Mouse (Mus musculus) CH12.LX (cell line): ENCODE measurements around the gene Eps8l2. TPM values are rescaled to one million over a fixed set of nuclear protein-coding genes. Genes with fewer than 3 reads are reported as not detected.

Experiments
- DNase-seq: peaks from one replicate; pipeline ENCODE4 v3.0.0-alpha.2; 2013; ENCODE audit errors: extremely low read depth
- H3K27ac ChIP-seq: 2 replicates; pipeline ENCODE4 v1.5.1; 2012; ENCODE audit warnings: low read depth, mild to moderate bottlenecking, control low read depth, moderate library complexity; ENCODE audit not compliant: insufficient read depth
- H3K27me3 ChIP-seq: replicated peaks from 2 replicates; pipeline ENCODE3; 2012; ENCODE audit warnings: inconsistent platforms
- H3K36me3 ChIP-seq, 2 experiments: replicated peaks in 1 of 2; 2 replicates each; pipeline versions ENCODE3 to v1.6.1; 2012; ENCODE audit warnings: inconsistent platforms in 1 of 2, low read length in 1 of 2, mild to moderate bottlenecking in 1 of 2, mixed read lengths in 1 of 2, moderate library complexity in 1 of 2; ENCODE audit not compliant: control insufficient read depth in 1 of 2, insufficient read depth in 1 of 2
- H3K4me1 ChIP-seq, 2 experiments: 2 replicates each; pipeline ENCODE4 v1.6.1; 2012; ENCODE audit warnings: inconsistent platforms in 1 of 2, moderate library complexity in 1 of 2; ENCODE audit not compliant: insufficient read depth in 2 of 2, control insufficient read depth in 1 of 2
- H3K4me2 ChIP-seq: 2 replicates; pipeline ENCODE4 v1.6.1; 2012; ENCODE audit warnings: low read depth, mild to moderate bottlenecking, control low read depth; ENCODE audit not compliant: poor library complexity, insufficient read depth, severe bottlenecking
- H3K4me3 ChIP-seq, 3 experiments: fragments of 150-350 bp in 1 of 3; sonication (generic) in 1 of 3; replicated peaks in 1 of 3; 2 replicates each; pipeline versions ENCODE3 to v1.5.1; 2011 to 2012; ENCODE audit warnings: low read depth in 2 of 3, low read length in 2 of 3, mild to moderate bottlenecking in 2 of 3, moderate library complexity in 2 of 3, control low read depth in 1 of 3, improper control_type of control experiment in 1 of 3, inconsistent platforms in 1 of 3, mixed read lengths in 1 of 3; ENCODE audit not compliant: poor library complexity in 1 of 3
- H3K79me2 ChIP-seq: replicated peaks from 2 replicates; pipeline ENCODE4 v1.6.1; 2012; ENCODE audit warnings: mild to moderate bottlenecking, moderate library complexity; ENCODE audit not compliant: control insufficient read depth, poor library complexity, insufficient read depth, severe bottlenecking; ENCODE audit errors: extremely low read depth
- H3K9ac ChIP-seq: 2 replicates; pipeline ENCODE4 v1.6.1; 2012; ENCODE audit warnings: low read depth, mild to moderate bottlenecking, control low read depth, moderate library complexity; ENCODE audit not compliant: insufficient read depth
- H3K9me3 ChIP-seq: replicated peaks from 2 replicates; pipeline ENCODE3; 2012; ENCODE audit warnings: low read length, inconsistent platforms, mixed read lengths
- BHLHE40 ChIP-seq: IDR thresholded peaks from 2 replicates; pipeline ENCODE4 v1.6.1; 2011; ENCODE audit warnings: mild to moderate bottlenecking, low read depth, low read length, improper control_type of control experiment
- CHD1 ChIP-seq: IDR thresholded peaks from 2 replicates; pipeline ENCODE4 v1.6.1; 2012; ENCODE audit warnings: low read depth, low read length, improper control_type of control experiment, inconsistent platforms
- CHD2 ChIP-seq: IDR thresholded peaks from 2 replicates; pipeline ENCODE4 v1.6.1; 2011; ENCODE audit warnings: low read length, improper control_type of control experiment
- CTCF ChIP-seq, 2 experiments: IDR thresholded peaks in 1 of 2; conservative IDR thresholded peaks in 1 of 2; 2 replicates each; pipeline ENCODE4 v1.5.1; 2011 to 2012; ENCODE audit warnings: low read depth in 2 of 2, low read length in 2 of 2, improper control_type of control experiment in 1 of 2, inconsistent platforms in 1 of 2, mild to moderate bottlenecking in 1 of 2, moderate library complexity in 1 of 2
- GABPA ChIP-seq: IDR thresholded peaks from 2 replicates; pipeline ENCODE4 v1.6.1; 2012; ENCODE audit warnings: low read depth, low read length, improper control_type of control experiment, inconsistent platforms; ENCODE audit not compliant: insufficient replicate concordance
- IRF4 ChIP-seq: IDR thresholded peaks from 2 replicates; pipeline ENCODE4 v1.6.1; 2014; ENCODE audit warnings: low read depth, mild to moderate bottlenecking, inconsistent platforms, low read length, improper control_type of control experiment
- KAT2A ChIP-seq: IDR thresholded peaks from 2 replicates; pipeline ENCODE4 v1.6.1; 2012; ENCODE audit warnings: low read length, improper control_type of control experiment, inconsistent platforms; ENCODE audit not compliant: insufficient replicate concordance
- MEF2A ChIP-seq: IDR thresholded peaks from 2 replicates; pipeline ENCODE4 v1.6.1; 2014; ENCODE audit warnings: low read depth, mild to moderate bottlenecking, inconsistent platforms, low read length, improper control_type of control experiment, borderline replicate concordance
- MXI1 ChIP-seq: IDR thresholded peaks from 2 replicates; pipeline ENCODE4 v1.6.1; 2011; ENCODE audit warnings: mild to moderate bottlenecking, low read depth, low read length, improper control_type of control experiment
- MYC ChIP-seq: IDR thresholded peaks from 2 replicates; pipeline ENCODE4 v1.6.1; 2011; ENCODE audit warnings: low read depth, mild to moderate bottlenecking, improper control_type of control experiment, low read length
- NRF1 ChIP-seq: IDR thresholded peaks from 2 replicates; pipeline ENCODE4 v1.6.1; 2014; ENCODE audit warnings: low read depth, mild to moderate bottlenecking, inconsistent platforms, low read length, improper control_type of control experiment, moderate library complexity
- POLR2AphosphoS2 ChIP-seq: IDR thresholded peaks from 2 replicates; pipeline ENCODE4 v1.6.1; 2011; ENCODE audit warnings: low read depth, low read length, improper control_type of control experiment
- RCOR1 ChIP-seq: conservative IDR thresholded peaks from 2 replicates; pipeline ENCODE4 v1.6.1; 2012; ENCODE audit warnings: low read depth, mild to moderate bottlenecking, inconsistent platforms, low read length, improper control_type of control experiment
- SIN3A ChIP-seq: IDR thresholded peaks from 2 replicates; pipeline ENCODE4 v1.6.1; 2012; ENCODE audit warnings: low read length, improper control_type of control experiment, inconsistent platforms
- SMC3 ChIP-seq: IDR thresholded peaks from 2 replicates; pipeline ENCODE4 v1.6.1; 2011; ENCODE audit warnings: low read depth, low read length, improper control_type of control experiment
- TCF12 ChIP-seq: IDR thresholded peaks from 2 replicates; pipeline ENCODE4 v1.6.1; 2014; ENCODE audit warnings: low read depth, mild to moderate bottlenecking, inconsistent platforms, low read length, improper control_type of control experiment
- USF1 ChIP-seq: IDR thresholded peaks from 2 replicates; pipeline ENCODE4 v1.6.1; 2014; ENCODE audit warnings: low read depth, mild to moderate bottlenecking, inconsistent platforms, low read length, improper control_type of control experiment
- ZKSCAN1 ChIP-seq: IDR thresholded peaks from 2 replicates; pipeline ENCODE4 v1.6.1; 2012; ENCODE audit warnings: low read depth, inconsistent platforms, low read length, improper control_type of control experiment, borderline replicate concordance
- ZMIZ1 ChIP-seq: IDR thresholded peaks from 2 replicates; pipeline ENCODE4 v1.6.1; 2012; ENCODE audit warnings: low read depth, mild to moderate bottlenecking, inconsistent platforms, low read length, improper control_type of control experiment
- ZNF384 ChIP-seq: IDR thresholded peaks from 2 replicates; pipeline ENCODE4 v1.6.1; 2012; ENCODE audit warnings: low read depth, low read length, improper control_type of control experiment, inconsistent platforms
- dilution Hi-C: fragments of 300-500 bp; cut with MboI; formaldehyde crosslinking; loops from 2 replicates; pipeline ENCODE4 v1.14.3; 2020; ENCODE audit warnings: low sequenced_read_pairs; ENCODE audit not compliant: extremely low pct_unique_long_range_greater_than_20kb, extremely low pct_ligation_motif_present
- in situ Hi-C: fragments of 300-500 bp; cut with MboI; formaldehyde crosslinking; loops from 3 replicates; pipeline ENCODE4 v1.14.3; 2019; ENCODE audit warnings: low sequenced_read_pairs, low pct_ligation_motif_present, low pct_unique_long_range_greater_than_20kb, mixed read lengths
- polyA plus RNA-seq: library from polyadenylated mRNA; unstranded; fragments of >175 nt; gene quantifications from 2 replicates; pipeline ENCODE4 v1.2.1, GENCODE M21; 2012; ENCODE audit warnings: low read depth; ENCODE audit not compliant: insufficient read length
- total RNA-seq, 2 experiments: library from RNA; depleted of rRNA; stranded (reverse); fragments of 300-350 nt in 1 of 2; fragments of >200 nt in 1 of 2; gene quantifications; 2 replicates each; pipeline ENCODE4 v1.2.3; 2012 to 2014

Gene Eps8l2
- total and polyA plus RNA-seq, 3 experiments = 0.51 to 1.1 TPM; not detected in 1

DNA sequence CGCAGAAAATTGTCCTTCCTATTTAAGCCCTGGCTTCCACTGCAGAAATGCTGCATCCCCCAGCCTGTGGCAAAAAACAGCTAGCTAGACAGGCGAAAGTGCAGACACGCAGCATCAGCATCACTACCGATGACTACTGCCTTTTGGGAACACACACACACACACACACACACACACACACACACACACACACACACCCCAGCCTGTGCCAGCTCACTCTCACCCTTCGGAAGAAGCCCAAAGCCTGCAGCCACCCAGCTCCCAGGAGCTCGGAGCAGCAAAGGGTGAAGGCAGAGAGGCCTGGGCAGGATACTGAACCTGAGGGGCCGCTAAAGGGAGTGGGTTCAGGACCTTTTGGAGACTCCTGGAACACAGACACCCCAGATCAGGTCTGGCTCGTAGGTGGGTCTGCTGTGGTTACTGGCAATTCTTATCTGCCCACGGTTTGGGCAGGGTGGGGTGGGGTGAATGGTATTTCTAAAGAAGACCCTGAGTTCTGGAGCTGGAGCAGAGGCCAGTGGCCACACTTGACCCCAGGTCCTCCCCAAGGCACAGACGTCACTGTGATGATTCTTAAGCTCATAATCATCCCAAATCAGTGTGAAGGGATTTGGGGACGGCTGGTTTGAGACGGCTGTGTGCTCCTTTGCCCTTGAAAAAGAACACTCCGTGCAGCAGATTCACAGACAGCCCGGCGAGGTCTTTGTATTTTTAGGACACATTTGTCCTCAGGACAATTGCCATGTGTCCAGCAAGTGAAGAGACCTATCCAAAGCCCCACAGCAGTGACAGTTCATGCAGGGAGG lies 45.9 kb upstream of the Eps8l2 start:
- no peak for TF ChIP-seq CTCF (conservative IDR thresholded peaks at IDR 0.05 in 1 of 2, IDR thresholded peaks at IDR 0.05 in 1 of 2; ENCODE audit: low read depth in 2 of 2, low read length in 2 of 2)
- no peak for TF ChIP-seq MYC
- TF ChIP-seq IRF4 = no peak
- no peak for TF ChIP-seq BHLHE40
- no peak for TF ChIP-seq KAT2A
- no peak for TF ChIP-seq POLR2AphosphoS2
- TF ChIP-seq SIN3A = no peak
- no peak for TF ChIP-seq ZKSCAN1
- no peak for TF ChIP-seq CHD2
- TF ChIP-seq SMC3 = no peak
- TF ChIP-seq ZMIZ1 = no peak
- TF ChIP-seq NRF1 = no peak
- TF ChIP-seq MEF2A = no peak
- TF ChIP-seq GABPA = no peak
- no peak for TF ChIP-seq USF1
- no peak for TF ChIP-seq RCOR1
- TF ChIP-seq CHD1 = no peak
- in situ Hi-C loops = no loop called here
- Histone ChIP-seq H3K27ac (no peak overlapping the region), H3K9ac (no peak overlapping the region), H3K36me3 (peaks cover 6 to 11% of the 10 kb centered on the region in 2 experiments), H3K9me3 (no peaks in the 10 kb centered on the region), H3K4me3 (no peak overlapping the region), H3K4me2 (no peak overlapping the region), H3K4me1 (peaks cover 3 to 5% of the 10 kb centered on the region in 2 experiments; a peak in 2 of 4 replicates), H3K79me2 (no peaks in the 10 kb centered on the region), H3K27me3 (no peaks in the 10 kb centered on the region)
- no peak for DNase-seq
- dilution Hi-C loops = no loop called here

GRCm38 (mm10) chr7:141293852-141294471 lies 44.7 kb upstream of the Eps8l2 start:
- peaks cover 3 to 5% of the 10 kb centered on the region in 2 experiments; a peak in 2 of 4 replicates for H3K4me1 ChIP-seq
- TF ChIP-seq TCF12 (no peak), MXI1 (no peak), CHD1 (no peak), MEF2A (no peak), CTCF (conservative IDR thresholded peaks at IDR 0.05 in 1 of 2, IDR thresholded peaks at IDR 0.05 in 1 of 2; ENCODE audit: low read depth in 2 of 2, low read length in 2 of 2) (no peak), SMC3 (no peak), ZNF384 (no peak)
- H3K4me2 ChIP-seq = no peak overlapping the region
- no peak for DNase-seq
- no peak overlapping the region for H3K9ac ChIP-seq
- no peak overlapping the region for H3K4me3 ChIP-seq
- no peaks in the 10 kb centered on the region for H3K27me3 ChIP-seq
- H3K79me2 ChIP-seq = no peaks in the 10 kb centered on the region
- H3K9me3 ChIP-seq = no peaks in the 10 kb centered on the region
- dilution Hi-C loops = no loop called here
- no peak overlapping the region for H3K27ac ChIP-seq
- H3K36me3 ChIP-seq = peaks cover 6 to 20% of the 10 kb centered on the region in 2 experiments
- in situ Hi-C loops = no loop called here
